Mouse (Mus musculus) T-cell, adult 2 months (primary cell): ENCODE data around the gene Etl4.
"Not testable (repeated sequence)": the region's sequence is repeated elsewhere in the genome, so short reads cannot be mapped to it uniquely, and the experiment has no call there.

ENCODE experiments used
- DNase-seq: peaks from one replicate; pipeline ENCODE4 v3.0.0; 2022; ENCODE audit warnings: low spot score

The Etl4 gene

GRCm38 (mm10) chr2:20167566-20167965 is 258.0 kb downstream of the Etl4 start:
- DNase-seq = no peak

DNA sequence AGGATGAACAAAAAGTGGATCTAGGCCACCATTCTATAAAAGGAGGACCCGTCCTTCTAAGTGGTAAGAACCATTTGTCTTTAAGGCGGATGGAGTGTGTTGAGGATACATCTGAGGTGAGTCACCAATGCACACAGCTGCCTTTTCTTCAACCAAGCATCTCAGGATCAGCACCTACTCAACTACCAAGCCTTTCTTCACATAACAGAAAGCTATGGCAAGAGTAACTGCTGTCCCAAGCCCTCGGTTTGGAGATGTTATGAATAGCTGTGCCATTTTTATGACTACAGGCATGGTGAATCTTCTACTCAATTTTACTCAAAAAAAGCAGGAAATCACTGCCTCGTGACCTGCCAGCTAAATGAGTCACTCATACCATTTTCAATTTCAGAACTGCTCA is 258.6 kb downstream of the Etl4 start:
- no peak for DNase-seq

DNA sequence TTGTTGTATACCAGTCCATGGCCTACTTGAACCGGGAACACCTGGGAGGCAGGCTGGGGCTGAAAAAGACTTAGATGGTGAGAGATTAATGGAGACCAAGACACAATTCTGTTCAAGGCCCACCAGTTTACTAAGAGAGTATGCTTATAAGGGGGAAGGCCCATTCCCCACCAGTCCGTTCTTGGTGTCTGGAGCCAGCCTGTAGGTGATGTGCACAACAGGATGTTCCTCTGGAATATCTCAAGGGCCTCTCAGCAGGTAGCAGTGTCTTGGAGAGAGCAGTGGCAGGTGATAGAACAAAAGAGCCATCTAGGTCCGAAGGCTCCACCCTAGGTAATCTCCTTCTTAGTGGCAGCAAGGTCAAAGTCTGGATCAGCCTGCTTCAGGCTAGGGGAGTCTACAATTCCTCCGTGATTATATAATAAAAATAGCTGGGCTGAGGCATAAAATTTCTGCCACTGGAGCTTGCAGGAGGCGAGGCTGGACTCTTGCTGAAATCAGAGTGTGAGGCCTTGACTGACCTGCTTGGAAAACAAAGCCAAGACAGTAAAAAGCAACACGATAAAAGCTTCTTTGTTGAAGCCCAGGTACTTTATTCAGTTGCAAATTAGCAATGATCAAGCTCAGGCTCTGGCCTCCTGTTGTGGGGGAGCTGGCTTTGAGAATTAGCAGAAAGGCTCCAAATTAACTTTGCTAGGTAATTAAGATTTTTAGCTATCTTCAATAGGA is 267.0 kb downstream of the Etl4 start:
- DNase-seq = not testable (repeated sequence)

DNA sequence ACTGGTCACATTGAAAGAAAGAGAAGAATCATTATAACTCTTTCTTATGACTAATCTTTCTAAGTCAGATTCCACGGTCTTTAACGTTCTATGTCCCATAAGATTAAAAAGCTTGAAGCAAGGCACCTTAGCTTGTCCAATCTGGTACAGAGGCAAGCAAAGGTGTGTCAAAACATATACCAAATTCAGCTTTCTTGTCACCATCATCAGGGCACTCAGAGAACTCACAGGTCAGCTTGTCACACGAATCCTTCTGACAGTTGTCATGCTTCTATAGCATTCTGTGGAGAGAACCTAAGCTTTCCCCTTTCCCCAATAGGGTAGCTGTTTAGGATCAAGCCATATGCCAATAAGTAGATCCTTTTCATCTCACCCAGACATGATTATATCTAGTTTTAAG is 267.7 kb downstream of the Etl4 start:
- not testable (repeated sequence) for DNase-seq

- DNase-seq = not testable (repeated sequence)
These were observed 271.0 kb downstream of the Etl4 start for GRCm38 (mm10) chr2:20180561-20180960.

DNA sequence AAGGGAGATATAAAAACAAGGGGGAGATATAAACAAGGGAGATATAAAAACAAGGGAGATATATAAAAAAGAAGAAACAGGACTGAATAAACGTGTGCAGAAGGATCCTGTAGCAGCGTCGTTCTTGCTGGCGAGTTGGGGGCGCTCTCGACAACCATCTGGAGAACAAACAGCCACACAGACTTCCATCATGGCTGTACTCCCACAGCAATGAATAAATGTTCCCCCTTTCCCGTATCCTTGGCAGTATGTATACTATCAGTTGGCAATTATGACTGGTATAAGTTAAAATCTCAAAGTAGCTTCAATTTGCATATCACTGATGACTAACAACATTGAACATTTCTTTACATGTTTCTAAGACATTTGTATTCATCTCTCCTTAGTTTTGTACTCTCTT is 277.6 kb downstream of the Etl4 start:
- not testable (repeated sequence) for DNase-seq

- no peak for DNase-seq
These were observed 293.4 kb downstream of the Etl4 start for GRCm38 (mm10) chr2:20203011-20203410.

GRCm38 (mm10) chr2:20206647-20207046 is 297.1 kb downstream of the Etl4 start:
- no peak for DNase-seq

DNA sequence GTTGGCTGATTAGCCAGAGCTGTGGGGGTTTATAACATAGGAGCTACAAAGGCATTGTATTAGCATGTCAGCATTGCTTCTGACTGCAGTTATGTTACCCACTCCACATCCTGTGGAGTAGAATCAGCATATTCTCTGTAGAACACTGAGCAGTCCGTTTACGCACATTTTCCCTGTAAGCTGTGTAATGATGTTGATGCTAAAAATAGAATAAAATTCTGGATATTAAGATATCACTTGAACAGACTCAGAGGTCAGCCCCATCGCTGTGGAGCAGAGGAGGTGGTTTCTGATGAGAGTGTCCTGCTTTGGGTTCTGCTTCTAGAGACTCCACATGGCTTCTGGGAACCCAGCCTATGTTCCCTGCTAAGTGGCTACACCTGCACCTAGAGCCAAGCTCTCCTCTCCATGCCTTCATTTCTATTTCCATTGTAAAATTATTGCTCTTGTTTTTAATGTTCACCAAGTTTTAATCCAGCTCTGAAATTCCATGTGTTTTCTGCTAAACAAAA is 299.2 kb downstream of the Etl4 start:
- no peak for DNase-seq

DNA sequence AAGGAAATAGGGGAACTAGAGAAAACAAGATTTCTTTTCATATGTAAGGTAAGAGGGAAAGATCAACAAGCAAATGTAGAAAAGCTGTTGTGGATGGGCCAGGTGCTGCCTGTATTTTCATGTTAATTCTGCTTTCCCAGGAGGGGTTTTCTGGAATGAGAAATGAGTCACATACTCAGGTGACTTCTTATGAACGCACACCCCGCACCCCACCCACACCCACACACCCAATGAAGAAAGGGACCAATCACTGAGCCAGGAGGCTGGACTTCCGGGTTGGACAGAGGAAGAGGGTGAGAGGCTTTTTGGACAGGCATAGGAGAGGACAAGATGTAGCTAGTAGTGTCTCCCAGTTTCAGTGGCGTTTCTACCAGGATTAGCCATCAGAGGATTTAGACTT is 299.8 kb downstream of the Etl4 start:
- DNase-seq = no peak

DNA sequence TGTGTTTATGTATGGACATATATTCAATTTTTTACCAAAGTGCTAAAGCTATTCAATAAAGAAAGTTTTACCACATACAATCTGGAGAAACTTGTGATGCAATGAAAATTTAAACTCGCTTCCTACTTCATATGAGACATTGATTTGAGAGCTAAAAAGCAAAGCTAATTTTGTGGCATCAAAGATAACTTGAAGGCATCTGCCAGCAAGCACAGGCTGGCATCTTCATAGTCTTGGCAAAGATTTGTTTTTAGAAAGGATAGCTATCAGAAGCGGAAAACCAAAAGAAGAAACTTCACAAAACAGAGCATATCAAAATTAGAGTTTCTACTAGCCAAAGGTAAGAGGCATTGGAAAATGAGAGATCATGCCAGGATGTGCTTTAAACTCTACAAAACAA is 306.7 kb downstream of the Etl4 start:
- DNase-seq = no peak

DNA sequence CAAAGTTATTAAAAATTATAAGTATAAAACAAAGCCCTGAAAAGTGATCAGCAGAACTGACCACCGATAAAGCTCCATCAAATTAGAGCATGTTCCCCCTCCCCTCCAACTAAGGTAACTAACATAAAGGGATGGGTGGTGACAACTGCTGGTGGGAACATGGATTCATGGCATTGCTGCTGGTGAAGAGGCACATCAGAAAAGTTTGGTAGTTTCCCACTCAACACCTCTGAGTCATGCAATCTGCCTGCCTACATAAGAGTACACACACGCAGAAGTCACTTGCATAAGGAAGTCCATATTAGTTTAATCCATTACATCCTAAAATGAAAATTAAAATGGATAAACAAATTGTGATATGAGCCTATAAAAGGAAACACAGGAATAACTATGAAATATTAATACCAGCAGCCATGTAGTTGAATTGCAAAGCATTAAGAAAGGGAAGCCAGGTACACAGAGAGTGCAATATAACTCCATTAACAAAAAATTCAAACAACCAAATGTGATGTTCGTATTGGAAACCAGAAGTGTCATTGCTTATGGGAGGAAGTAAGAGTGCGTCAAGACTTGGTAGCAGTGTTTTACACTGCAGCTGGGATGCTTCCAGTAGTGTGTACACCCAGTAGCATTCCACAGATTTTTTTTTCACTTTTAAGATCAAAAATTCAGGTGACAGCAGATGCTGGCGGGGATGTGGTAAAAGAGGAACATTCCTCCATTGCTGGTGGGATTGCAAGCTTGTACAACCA is 307.3 kb downstream of the Etl4 start:
- DNase-seq = no peak

- DNase-seq = no peak
These were observed 321.8 kb downstream of the Etl4 start for GRCm38 (mm10) chr2:20231371-20231770.

- no peak for DNase-seq
These were observed 338.6 kb downstream of the Etl4 start for GRCm38 (mm10) chr2:20248043-20248664.

DNA sequence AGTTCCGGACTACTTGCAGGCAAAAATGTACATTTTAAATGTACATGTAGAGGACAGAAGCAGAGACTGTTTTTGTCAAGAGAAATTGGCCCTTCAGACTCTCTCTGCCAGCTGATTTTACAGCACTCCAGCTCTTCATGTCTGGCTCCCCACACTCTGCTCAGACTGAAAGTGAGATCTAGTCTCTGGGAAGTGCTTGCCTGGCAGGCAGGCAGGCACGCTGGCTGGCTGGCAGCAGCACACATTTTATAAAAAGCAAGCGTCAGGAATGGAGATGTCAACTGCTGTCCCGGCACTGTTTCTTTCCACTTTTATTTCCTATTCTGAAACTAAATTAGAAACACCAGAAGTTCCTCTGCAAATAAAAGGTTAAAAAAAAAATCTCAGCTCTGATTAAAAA is 339.8 kb downstream of the Etl4 start:
- DNase-seq = no peak

DNA sequence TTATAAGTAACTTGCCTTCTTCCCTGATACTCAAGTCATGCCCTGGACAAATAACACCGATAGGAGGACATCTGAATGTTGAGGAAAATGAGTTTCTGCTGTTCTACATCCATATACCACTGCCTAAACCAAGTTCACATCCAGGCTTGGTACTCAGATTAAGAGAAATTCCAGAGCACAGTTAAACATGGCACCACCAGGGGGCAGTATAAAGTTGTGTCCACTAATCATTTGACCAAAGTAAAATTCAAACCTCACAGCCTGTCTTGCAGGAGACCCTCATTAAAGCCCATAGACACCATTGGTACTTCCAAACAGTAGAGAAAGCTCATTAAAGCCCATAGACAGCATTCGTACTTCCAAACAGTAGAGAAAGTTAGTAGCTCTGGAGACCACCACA is 366.5 kb downstream of the Etl4 start:
- DNase-seq = no peak

GRCm38 (mm10) chr2:20281903-20282302 is 372.3 kb downstream of the Etl4 start:
- DNase-seq = no peak

DNA sequence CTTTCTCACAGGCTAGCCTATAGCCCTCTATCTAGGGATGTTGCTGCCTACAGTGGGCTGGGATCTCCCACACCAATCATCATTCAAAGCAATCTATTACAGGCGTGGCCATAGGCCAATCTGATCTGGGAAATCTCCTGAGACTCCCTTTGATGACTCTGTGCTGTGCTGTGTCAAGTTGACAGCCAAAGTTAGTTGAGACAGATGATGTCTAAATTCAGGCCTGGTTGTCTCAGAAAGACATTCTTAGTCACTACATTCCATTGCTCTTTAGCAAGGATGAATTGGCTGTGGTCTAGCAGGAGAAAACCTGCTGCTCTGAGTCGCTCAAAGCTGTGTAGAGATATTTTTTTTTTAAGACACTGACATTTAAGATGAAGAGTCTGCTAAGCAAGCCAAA is 374.8 kb downstream of the Etl4 start:
- no peak for DNase-seq

DNA sequence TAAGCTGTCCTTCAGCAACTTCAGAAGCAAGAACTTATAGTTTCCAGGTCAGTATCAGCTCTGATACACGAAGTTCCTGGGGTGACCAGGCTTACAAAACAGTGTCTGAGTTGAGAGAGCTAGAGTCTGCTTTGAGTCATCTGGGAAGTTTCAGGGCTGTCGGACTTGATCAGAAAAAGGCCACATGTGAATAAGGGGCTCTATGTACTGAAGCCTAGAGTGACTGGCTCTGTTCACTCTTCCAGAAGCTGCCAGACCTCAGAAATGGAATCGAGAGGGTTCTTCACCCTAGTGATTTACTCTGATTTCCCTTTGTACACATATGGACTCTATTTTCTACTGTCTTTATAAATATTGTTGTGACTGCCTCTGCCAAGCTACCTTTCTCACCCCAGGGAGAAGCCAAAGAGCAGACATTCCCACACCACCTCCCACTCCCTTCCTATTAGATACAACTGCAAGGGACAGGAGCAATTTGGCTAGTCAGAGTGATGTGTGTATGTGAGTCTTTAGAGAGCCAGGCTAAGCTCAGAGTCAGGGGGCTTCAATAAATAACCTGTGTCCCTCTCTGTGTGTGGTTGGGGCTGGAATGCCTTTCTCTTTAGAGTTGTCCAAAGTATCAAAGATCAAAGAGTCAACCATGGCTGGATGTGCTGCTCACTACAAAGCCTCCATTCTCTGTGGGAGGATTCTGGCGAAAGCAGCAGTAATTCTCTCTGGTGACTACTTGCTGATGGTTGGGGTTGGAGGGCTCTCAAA is 381.6 kb downstream of the Etl4 start:
- DNase-seq = no peak

GRCm38 (mm10) chr2:20291741-20292110 is 382.1 kb downstream of the Etl4 start:
- no peak for DNase-seq

GRCm38 (mm10) chr2:20293336-20293735 is 383.8 kb downstream of the Etl4 start:
- DNase-seq = no peak

- no peak for DNase-seq
These were observed 385.0 kb downstream of the Etl4 start for GRCm38 (mm10) chr2:20294596-20294995.
